22 mouse cellular contexts compared by ENCODE assay signal in the genomic region with DNA sequence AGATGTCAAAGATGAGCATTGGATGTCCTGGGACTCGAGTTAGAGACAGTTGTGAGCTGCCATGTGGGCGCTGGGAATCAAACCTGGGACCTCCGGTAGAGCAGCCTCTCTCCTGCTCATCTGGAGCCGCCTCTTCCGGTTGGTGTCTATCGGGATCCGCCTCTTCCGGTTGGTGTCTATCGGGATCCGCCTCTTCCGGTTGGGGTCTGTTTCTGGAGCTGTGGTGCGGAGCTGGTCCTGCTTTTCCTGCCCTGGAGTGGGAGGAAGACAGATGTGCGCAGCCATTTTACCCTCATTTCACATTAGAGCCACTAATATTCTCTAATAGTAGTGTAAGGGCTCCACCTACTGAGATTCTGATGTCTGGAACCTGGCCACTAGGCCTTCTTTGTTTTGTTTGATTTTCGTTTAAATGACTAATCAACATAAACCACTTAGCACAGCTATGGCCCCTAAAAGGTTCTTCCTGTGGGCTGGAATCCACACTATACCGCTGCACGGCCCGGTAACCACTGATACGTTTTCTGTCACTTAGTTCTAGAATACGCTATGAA. TPM values are rescaled to one million over a fixed set of nuclear protein-coding genes. Genes with fewer than 3 reads are reported as not detected.
DNase-seq lines count a peak whose midpoint lies in the region; ATAC-seq and TF ChIP-seq lines count a peak whose summit lies in the region.
"Had no signal": no experiment of that assay in that cellular context is flagged by ENCODE, and none has a peak within 500 bp of the region (broad histone marks: within the 10 kb centered on the region; RNA-seq: fewer than 3 reads in every experiment).

No protein-coding gene starts in this region.

- in situ Hi-C loops in CH12.LX (cut with MboI; ENCODE audit: low pct_ligation_motif_present, low pct_unique_long_range_greater_than_20kb, low sequenced_read_pairs): loop anchor here (25.0 kb wide), 1 partner anchor 219 kb away; a partner anchor contains a TSS

- intact Hi-C loops in heart, adult 2 months (cut with DNase I): loop anchor here (1.0 to 2.0 kb wide), 2 partner anchors 19 kb away; a partner anchor contains a TSS

- no peak overlapping the region for H3K9ac ChIP-seq in heart, adult 2 months (ENCODE audit: low read depth, low read length)
- H3K9ac ChIP-seq in lung, embryonic 14.5 days: no peak overlapping the region
- no peak overlapping the region for H3K9ac ChIP-seq in CH12.LX (ENCODE audit: insufficient read depth, low read depth)

- H3K27ac ChIP-seq in heart, adult 2 months: no peak overlapping the region
- no peak overlapping the region for H3K27ac ChIP-seq in lung, embryonic 14.5 days (ENCODE audit: low read depth)
- no peak overlapping the region for H3K27ac ChIP-seq in CH12.LX (ENCODE audit: insufficient read depth, low read depth)

- H3K4me3 ChIP-seq in heart, adult 2 months: no peak overlapping the region
- no peak overlapping the region for H3K4me3 ChIP-seq in lung, embryonic 14.5 days (ENCODE audit: low read depth, low read length)
- no peak overlapping the region for H3K4me3 ChIP-seq in lung, adult 2 months (replicated peaks; ENCODE audit: extremely low read depth, low read depth, low read length)
- H3K4me3 ChIP-seq in CH12.LX (replicated peaks in 1 of 3; ENCODE audit: low read depth in 2 of 3, low read length in 2 of 3, poor library complexity in 1 of 3): no peak overlapping the region

- DNase-seq in heart, adult 2 months: no peak
- DNase-seq in heart, postnatal 4 days: no peak
- DNase-seq in lung, embryonic 14.5 days: peak; percentile 20
- no peak for DNase-seq in lung, adult 2 months
- no peak for DNase-seq in CH12.LX (ENCODE audit: extremely low read depth)
- no peak for DNase-seq in spleen, postnatal 10 days (ENCODE audit: low spot score in 2 of 2)
- DNase-seq: adrenal gland, postnatal 14 days; cerebellum, adult 9-10 months; embryo, embryonic 11 days; kidney, postnatal 14 days; right cerebral cortex, postnatal 25 days; thymus, postnatal 14 days had no signal

- dilution Hi-C loops in CH12.LX (cut with MboI; ENCODE audit: extremely low pct_ligation_motif_present, extremely low pct_unique_long_range_greater_than_20kb, low sequenced_read_pairs): no loop called here

- no peak for TF ChIP-seq EP300 in heart, adult 2 months (IDR thresholded peaks at IDR 0.05; ENCODE audit: insufficient read depth, low read depth, low read length)
- TF ChIP-seq EP300 in CH12.LX (IDR thresholded peaks at IDR 0.05; ENCODE audit: low read length): no peak

- no peaks in the 10 kb centered on the region for H3K27me3 ChIP-seq in heart, adult 2 months (ENCODE audit: control insufficient read depth, insufficient read depth, low read length)
- no peaks in the 10 kb centered on the region for H3K27me3 ChIP-seq in lung, embryonic 14.5 days (ENCODE audit: insufficient read depth, low read length)
- peaks cover 9% of the 10 kb centered on the region for H3K27me3 ChIP-seq in CH12.LX (replicated peaks)

- TF ChIP-seq POLR2A in heart, adult 2 months (IDR thresholded peaks at IDR 0.05; ENCODE audit: insufficient read depth, low read depth, low read length): no peak
- no peak for TF ChIP-seq POLR2A in lung, adult 2 months (IDR thresholded peaks at IDR 0.05; ENCODE audit: borderline replicate concordance, extremely low read depth, low read depth, low read length)
- no peak for TF ChIP-seq POLR2A in CH12.LX (IDR thresholded peaks at IDR 0.05; ENCODE audit: low read depth, low read length)

- WGBS in heart, adult 2 months: 62% methylated on average over 19 of the region's 19 CpGs
- 78% methylated on average over 19 of the region's 19 CpGs for WGBS in lung, embryonic 14.5 days
- WGBS in lung, adult 2 months: 59% methylated on average over 19 of the region's 19 CpGs

- peaks cover 4% of the 10 kb centered on the region; the same call in 1 of the 2 replicates for H3K4me1 ChIP-seq in heart, adult 2 months (ENCODE audit: control insufficient read depth, insufficient read depth, low read length)
- peaks cover 6% of the 10 kb centered on the region for H3K4me1 ChIP-seq in lung, embryonic 14.5 days (ENCODE audit: insufficient read depth)
- peaks cover 5% of the 10 kb centered on the region; the same call in 1 of the 2 replicates for H3K4me1 ChIP-seq in lung, adult 2 months (ENCODE audit: control insufficient read depth, insufficient read depth, low read length)
- peaks cover 3 to 5% of the 10 kb centered on the region in 2 experiments; a peak in 3 of 4 replicates for H3K4me1 ChIP-seq in CH12.LX (ENCODE audit: control insufficient read depth in 1 of 2, insufficient read depth in 2 of 2)

- TF ChIP-seq RAD21 in CH12.LX (IDR thresholded peaks at IDR 0.05; ENCODE audit: low read depth, low read length): peak; percentile 18

- peak; percentile 71 for TF ChIP-seq CTCF in heart, adult 2 months (IDR thresholded peaks at IDR 0.05)
- no peak for TF ChIP-seq CTCF in lung, embryonic 14.5 days (IDR thresholded peaks at IDR 0.05; ENCODE audit: low read depth)
- no peak for TF ChIP-seq CTCF in lung, adult 2 months (IDR thresholded peaks at IDR 0.05; ENCODE audit: insufficient read depth, low read length)
- 0 out of 4 replicates have a peak, but pooled peaks of 1 of the 2 experiments have one; percentile 16 for TF ChIP-seq CTCF in CH12.LX (conservative IDR thresholded peaks at IDR 0.05 in 1 of 2, IDR thresholded peaks at IDR 0.05 in 1 of 2; ENCODE audit: low read depth in 2 of 2, low read length in 2 of 2)

- no peaks in the 10 kb centered on the region for H3K9me3 ChIP-seq in lung, embryonic 14.5 days (ENCODE audit: low read depth, low read length)
- H3K9me3 ChIP-seq in CH12.LX (replicated peaks; ENCODE audit: low read length): peaks cover 9% of the 10 kb centered on the region

- no peaks in the 10 kb centered on the region for H3K36me3 ChIP-seq in heart, adult 2 months (ENCODE audit: control insufficient read depth, insufficient read depth, low read length)
- no peaks in the 10 kb centered on the region for H3K36me3 ChIP-seq in lung, embryonic 14.5 days (ENCODE audit: insufficient read depth)
- H3K36me3 ChIP-seq in CH12.LX (replicated peaks in 1 of 2; ENCODE audit: control insufficient read depth in 1 of 2, insufficient read depth in 1 of 2, low read length in 1 of 2): no peaks in the 10 kb centered on the region

- no peaks in the 10 kb centered on the region for H3K79me2 ChIP-seq in heart, adult 2 months (replicated peaks; ENCODE audit: control insufficient read depth, insufficient read depth, low read length)
- no peaks in the 10 kb centered on the region for H3K79me2 ChIP-seq in CH12.LX (replicated peaks; ENCODE audit: control insufficient read depth, extremely low read depth, insufficient read depth, poor library complexity, severe bottlenecking)

- ATAC-seq in lung, embryonic 14.5 days (ENCODE audit: insufficient read depth): no peak
- ATAC-seq in common myeloid progenitor, adult 5-6 weeks (replicated peaks; ENCODE audit: low read depth, poor library complexity, severe bottlenecking): peak; percentile 46
- no peak for ATAC-seq in erythroid progenitor cell, adult 5-6 weeks (replicated peaks; ENCODE audit: low FRiP score, poor library complexity, severe bottlenecking)
- ATAC-seq: forebrain, embryonic 14.5 days; midbrain, embryonic 16.5 days had no signal

- no peak overlapping the region for H3K4me2 ChIP-seq in lung, embryonic 14.5 days
- H3K4me2 ChIP-seq in CH12.LX (ENCODE audit: insufficient read depth, low read depth, poor library complexity, severe bottlenecking): no peak overlapping the region

RNA-seq across cellular contexts. Expression of a gene that starts 14.3 kb away (rescaled TPM):
- total RNA-seq in heart, adult 2 months (2021): 1 to 10 TPM; 5.2 to 5.7 TPM
- polyA plus RNA-seq in heart, adult 2 months (2012; rRNA removed): 10.0 and 11.0 TPM in 2 replicates
- 10 to 100 TPM in 1 of 2 experiments, 1 to 10 TPM in 1; 8.9 to 10.3 TPM for total RNA-seq in heart, postnatal 4 days (2021)
- polyA plus RNA-seq in lung, embryonic 14.5 days (2014; fragmentation: Nextera tagmentation; extraction: Ambion mirVana): 10.2 and 11.6 TPM in 2 replicates
- 37.9 and 61.1 TPM in 2 replicates for polyA plus RNA-seq in lung, adult 2 months (2012; rRNA removed)
- total RNA-seq in CH12.LX (2012; rRNA removed) (not detected in 2 replicates), CH12.LX (2014; rRNA removed) (not detected in 2 replicates)
- not detected in 2 replicates for polyA plus RNA-seq in CH12.LX (2012; ENCODE audit: insufficient read length, low read depth)
- total RNA-seq in common myeloid progenitor, adult 5-6 weeks (2017): not detected in 2 replicates
- not detected in 2 replicates for total RNA-seq in erythroid progenitor cell, adult 5-6 weeks (2015; ENCODE audit: low replicate concordance)
- total RNA-seq in erythroid progenitor cell, adult 5-6 weeks (2017; ENCODE audit: low replicate concordance): not detected in 2 replicates
- total RNA-seq: MEL had no signal

RNA-seq across cellular contexts. Expression of a gene that starts 19.5 kb away (rescaled TPM):
- 1 to 10 TPM; 5.3 to 7.6 TPM for total RNA-seq in heart, adult 2 months (2021)
- 1.00 and 4.0 TPM in 2 replicates for polyA plus RNA-seq in heart, adult 2 months (2012; rRNA removed)
- 10 to 100 TPM; 11.8 to 12.2 TPM for total RNA-seq in heart, postnatal 4 days (2021)
- polyA plus RNA-seq in lung, embryonic 14.5 days (2014; fragmentation: Nextera tagmentation; extraction: Ambion mirVana): 21.2 and 21.4 TPM in 2 replicates
- 2.3 and 4.3 TPM in 2 replicates for polyA plus RNA-seq in lung, adult 2 months (2012; rRNA removed)
- total RNA-seq in CH12.LX (2012; rRNA removed) (14.6 and 16.1 TPM in 2 replicates), CH12.LX (2014; rRNA removed) (13.7 and 14.8 TPM in 2 replicates)
- 12.1 and 15.6 TPM in 2 replicates for polyA plus RNA-seq in CH12.LX (2012; ENCODE audit: insufficient read length, low read depth)
- 27.9 and 36.1 TPM in 2 replicates for total RNA-seq in common myeloid progenitor, adult 5-6 weeks (2017)
- total RNA-seq in erythroid progenitor cell, adult 5-6 weeks (2015; ENCODE audit: low replicate concordance): 39.4 and 45.4 TPM in 2 replicates
- 52.6 and 53.7 TPM in 2 replicates for total RNA-seq in erythroid progenitor cell, adult 5-6 weeks (2017; ENCODE audit: low replicate concordance)

RNA-seq across cellular contexts. Expression of a gene that starts 21.4 kb away (rescaled TPM):
- total RNA-seq in heart, adult 2 months (2021): not detected
- polyA plus RNA-seq in heart, adult 2 months (2012; rRNA removed): not detected in 2 replicates
- total RNA-seq in heart, postnatal 4 days (2021): not detected
- polyA plus RNA-seq in lung, embryonic 14.5 days (2014; fragmentation: Nextera tagmentation; extraction: Ambion mirVana): not detected in 2 replicates
- polyA plus RNA-seq in lung, adult 2 months (2012; rRNA removed): not detected in 2 replicates
- total RNA-seq in CH12.LX (2012; rRNA removed): not detected in 2 replicates
- total RNA-seq in CH12.LX (2014; rRNA removed): not detected in 2 replicates
- not detected in 2 replicates for polyA plus RNA-seq in CH12.LX (2012; ENCODE audit: insufficient read length, low read depth)
- not detected in 2 replicates for total RNA-seq in common myeloid progenitor, adult 5-6 weeks (2017)
- not detected in 2 replicates for total RNA-seq in erythroid progenitor cell, adult 5-6 weeks (2015; ENCODE audit: low replicate concordance)
- not detected in 2 replicates for total RNA-seq in erythroid progenitor cell, adult 5-6 weeks (2017; ENCODE audit: low replicate concordance)
- total RNA-seq: adrenal gland, postnatal 14 days; heart, postnatal 10 days; layer of hippocampus, postnatal 10 days; left cerebral cortex, postnatal 25 days; liver, adult 2 months; MEL had no signal
- polyA plus RNA-seq: forebrain, embryonic 14.5 days; liver, adult 2 months; midbrain, embryonic 16.5 days; neural tube, embryonic 11.5 days had no signal

RNA-seq across cellular contexts. Expression of a gene that starts 22.8 kb away (rescaled TPM):
- 1 to 10 TPM; 3.3 to 4.3 TPM for total RNA-seq in heart, adult 2 months (2021)
- 2.8 and 2.9 TPM in 2 replicates for polyA plus RNA-seq in heart, adult 2 months (2012; rRNA removed)
- total RNA-seq in heart, postnatal 4 days (2021): 1 to 10 TPM; 5.8 TPM
- polyA plus RNA-seq in lung, embryonic 14.5 days (2014; fragmentation: Nextera tagmentation; extraction: Ambion mirVana): 16.4 and 17.5 TPM in 2 replicates
- polyA plus RNA-seq in lung, adult 2 months (2012; rRNA removed): 7.2 and 7.5 TPM in 2 replicates
- total RNA-seq in CH12.LX (2012; rRNA removed) (29.1 and 32.3 TPM in 2 replicates), CH12.LX (2014; rRNA removed) (31.2 and 34.7 TPM in 2 replicates)
- polyA plus RNA-seq in CH12.LX (2012; ENCODE audit: insufficient read length, low read depth): 27.9 and 28.9 TPM in 2 replicates
- 8.6 and 13.1 TPM in 2 replicates for total RNA-seq in common myeloid progenitor, adult 5-6 weeks (2017)
- total RNA-seq in erythroid progenitor cell, adult 5-6 weeks (2015; ENCODE audit: low replicate concordance): 2.2 and 4.6 TPM in 2 replicates
- not detected in 2 replicates for total RNA-seq in erythroid progenitor cell, adult 5-6 weeks (2017; ENCODE audit: low replicate concordance)

RNA-seq across cellular contexts. Expression of a gene that starts 24.7 kb away (rescaled TPM):
- total RNA-seq in heart, adult 2 months (2021): not detected
- polyA plus RNA-seq in heart, adult 2 months (2012; rRNA removed): not detected in 2 replicates
- total RNA-seq in heart, postnatal 4 days (2021): not detected
- polyA plus RNA-seq in lung, embryonic 14.5 days (2014; fragmentation: Nextera tagmentation; extraction: Ambion mirVana): 0.29 and 0.41 TPM in 2 replicates
- not detected in 2 replicates for polyA plus RNA-seq in lung, adult 2 months (2012; rRNA removed)
- 2.9 TPM in 2 replicates for total RNA-seq in CH12.LX (2012; rRNA removed)
- 0.43 TPM in 1 of 2 replicates, not detected in the other for total RNA-seq in CH12.LX (2014; rRNA removed)
- polyA plus RNA-seq in CH12.LX (2012; ENCODE audit: insufficient read length, low read depth): 1.6 and 2.5 TPM in 2 replicates
- 1.8 TPM in 1 of 2 replicates, not detected in the other for total RNA-seq in common myeloid progenitor, adult 5-6 weeks (2017)
- total RNA-seq in erythroid progenitor cell, adult 5-6 weeks (2015; ENCODE audit: low replicate concordance): not detected in 2 replicates
- total RNA-seq in erythroid progenitor cell, adult 5-6 weeks (2017; ENCODE audit: low replicate concordance): not detected in 2 replicates
- total RNA-seq: adrenal gland, postnatal 14 days; heart, postnatal 10 days; layer of hippocampus, postnatal 10 days; left cerebral cortex, postnatal 25 days; liver, adult 2 months had no signal
- polyA plus RNA-seq: liver, adult 2 months had no signal
